Mouse (Mus musculus): ENCODE measurements around the gene Rhobtb3. TPM values are rescaled to one million over a fixed set of nuclear protein-coding genes. Genes with fewer than 3 reads are reported as not detected.

Gene Rhobtb3
- total RNA-seq, 2 experiments from 2014 or later = 13.6 to 15.3 TPM

- intact Hi-C loops (cut with DNase I) = no loop called here
- no peak for DNase-seq (ENCODE audit: extremely low spot score in 1 of 2, low spot score in 2 of 2)
- TF ChIP-seq CTCF (IDR thresholded peaks at IDR 0.05) = no peak
- no peak overlapping the region for H3K4me3 ChIP-seq
- no peak overlapping the region for H3K27ac ChIP-seq
Observed at GRCm38 (mm10) chr13:75819898-75820297, 123.8 kb downstream of the Rhobtb3 start.

Other genes starting within 250 kb of the Rhobtb3 start
- gene Ell2, start 237.2 kb downstream of the Rhobtb3 start, total RNA-seq (2021) = 10 to 100 TPM; 44.2 to 45.7 TPM
- 10 to 100 TPM; 46.8 to 48.4 TPM for gene Glrx, start 104.1 kb downstream of the Rhobtb3 start, total RNA-seq (2021)
- not detected for gene Spata9, start 23.2 kb upstream of the Rhobtb3 start, total RNA-seq (2021)
- 10 to 100 TPM; 18.7 to 19.3 TPM for gene Rfesd, start 74.8 kb upstream of the Rhobtb3 start, total RNA-seq (2021)
- 1 to 10 TPM; 3.4 to 4.2 TPM for gene Gpr150, start 113.1 kb upstream of the Rhobtb3 start, total RNA-seq (2021)
- 1 to 10 TPM; 4.3 to 6.6 TPM for gene Arsk, start 154.7 kb upstream of the Rhobtb3 start, total RNA-seq (2021)
- 10 to 100 TPM; 18.6 to 19.6 TPM for gene Ttc37, start 154.8 kb upstream of the Rhobtb3 start, total RNA-seq (2021)